Mouse (Mus musculus) embryonic facial prominence, embryonic 14.5 days (tissue): ENCODE data around the gene Nr1i3. TPM values are rescaled to one million over a fixed set of nuclear protein-coding genes. Genes with fewer than 3 reads are reported as not detected.

Source experiments
- ATAC-seq: fragments of 200-750 bp; cut with Nextera tagmentation; 2 replicates; pipeline ENCODE4 v1.8.0; 2017; ENCODE audit warnings: low read depth, moderate number of reproducible peaks, moderate TSS enrichment
- DNase-seq: peaks from one replicate; pipeline ENCODE4 v3.0.0-alpha.2; 2015; ENCODE audit warnings: low spot score
- H3K27ac ChIP-seq: fragments of 300-500 bp; sonication (generic); replicated peaks from 2 replicates; pipeline ENCODE4 v1.5.1; 2014; ENCODE audit warnings: low read depth, mild to moderate bottlenecking, low read length, moderate library complexity
- H3K27me3 ChIP-seq: fragments of 300-500 bp; sonication (generic); replicated peaks from 2 replicates; pipeline ENCODE4 v1.6.1; 2014; ENCODE audit warnings: low read length; ENCODE audit not compliant: control insufficient read depth, insufficient read depth
- H3K36me3 ChIP-seq: fragments of 300-500 bp; sonication (generic); 2 replicates; pipeline ENCODE4 v1.6.1; 2014; ENCODE audit warnings: low read length, mixed read lengths; ENCODE audit not compliant: control insufficient read depth, insufficient read depth
- H3K4me1 ChIP-seq: fragments of 300-500 bp; sonication (generic); 2 replicates; pipeline ENCODE4 v1.6.1; 2014; ENCODE audit warnings: antibody characterized with exemption, low read length; ENCODE audit not compliant: control insufficient read depth, insufficient read depth
- H3K4me2 ChIP-seq: fragments of 300-500 bp; sonication (generic); 2 replicates; pipeline ENCODE4 v1.6.1; 2014; ENCODE audit warnings: low read depth, mild to moderate bottlenecking, low read length, moderate library complexity, mixed read lengths
- H3K4me3 ChIP-seq: fragments of 300-500 bp; sonication (generic); 2 replicates; pipeline ENCODE4 v1.5.1; 2014; ENCODE audit warnings: low read depth, mild to moderate bottlenecking, low read length
- H3K9ac ChIP-seq: fragments of 300-500 bp; sonication (generic); 2 replicates; pipeline ENCODE4 v1.6.1; 2014; ENCODE audit warnings: low read depth, mild to moderate bottlenecking, low read length, moderate library complexity, mixed read lengths
- H3K9me3 ChIP-seq: fragments of 300-500 bp; sonication (generic); 2 replicates; pipeline ENCODE4 v1.6.1; 2016; ENCODE audit warnings: low read length; ENCODE audit not compliant: control insufficient read depth
- WGBS: fragments of 180-500 bp; shearing (Covaris S2); extraction: QIAGEN DNeasy Blood & Tissue Kit; methylation state at CpG from one replicate; pipeline ENCODE4 v1.1.7; 2014; 5-methylcytosine and 5-hydroxymethylcytosine counted together
- polyA plus RNA-seq: library from polyadenylated mRNA; unstranded; fragments of >200 nt; fragmentation: Nextera tagmentation; extraction: Ambion mirVana; gene quantifications from 2 replicates; pipeline ENCODE4 v1.2.1, GENCODE M21; 2014

The Nr1i3 gene
- polyA plus RNA-seq, 1 experiment from 2014 or later: 0.15 TPM

DNA sequence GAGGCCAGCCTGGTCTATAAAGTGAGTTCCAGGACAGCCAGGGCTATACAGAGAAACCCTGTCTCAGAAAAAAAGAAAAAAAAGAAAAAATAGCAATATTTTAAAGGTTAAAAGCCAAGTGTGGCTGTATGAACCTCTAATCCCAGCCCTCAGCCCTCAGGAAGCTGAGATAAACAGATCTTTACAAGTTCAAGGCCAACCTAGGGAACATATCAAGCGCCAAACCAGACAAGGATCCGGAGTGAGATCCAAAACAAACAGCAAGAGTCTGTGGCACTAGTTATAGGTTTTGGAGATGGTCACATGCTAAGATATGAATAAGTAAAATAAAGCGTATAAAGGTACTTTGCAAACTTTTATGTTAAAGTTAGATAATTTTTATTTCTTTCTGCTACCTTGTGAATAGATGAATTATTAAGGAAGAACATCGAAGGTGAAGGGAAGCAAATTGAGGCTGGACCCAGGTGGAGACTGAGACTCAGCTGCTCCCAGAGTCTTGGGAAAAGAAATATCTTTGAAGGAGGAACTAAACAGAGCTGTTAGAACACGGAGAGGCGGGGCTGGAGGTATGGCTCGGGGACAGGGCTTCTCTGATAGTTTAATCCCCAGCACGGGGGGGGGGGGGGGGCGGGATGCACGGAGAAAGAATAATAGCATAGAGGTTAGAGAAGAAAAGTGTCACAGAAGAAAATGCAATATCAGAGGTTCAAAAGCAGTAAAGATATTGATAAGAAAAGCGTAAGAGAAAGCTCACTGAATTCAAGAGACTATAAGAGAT is 10.1 kb upstream of the Nr1i3 start:
- Histone ChIP-seq H3K4me2 (no peak overlapping the region), H3K27me3 (no peaks in the 10 kb centered on the region; the same call in 1 of the 2 replicates), H3K9ac (no peak overlapping the region), H3K9me3 (no peaks in the 10 kb centered on the region), H3K4me3 (no peak overlapping the region), H3K4me1 (no peaks in the 10 kb centered on the region), H3K27ac (no peak overlapping the region), H3K36me3 (no peaks in the 10 kb centered on the region)
- 53% methylated on average over 10 of the region's 11 CpGs for whole genome bisulfite sequencing
- ATAC-seq (no peak), DNase-seq (no peak)

DNA sequence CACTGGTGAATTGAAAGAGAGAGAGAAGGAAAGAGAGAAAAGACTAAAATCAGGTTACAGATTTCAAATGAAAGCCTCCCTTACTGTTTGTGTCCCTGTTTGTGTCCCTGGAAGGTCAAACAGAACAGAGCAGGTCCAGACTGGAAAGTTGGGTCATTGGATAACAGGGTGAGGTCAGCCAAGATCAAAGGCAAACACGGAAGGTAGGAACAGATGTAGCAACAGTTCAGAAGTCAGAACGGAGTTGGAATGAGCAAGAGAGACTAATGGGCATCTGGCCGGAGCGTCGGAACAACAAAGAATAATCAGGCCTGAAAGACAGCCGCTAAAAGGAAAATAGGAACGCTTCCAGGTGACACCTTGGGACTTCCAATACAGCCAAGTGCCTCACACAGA is 9.5 kb upstream of the Nr1i3 start:
- no peak overlapping the region for H3K27ac ChIP-seq
- DNase-seq (no peak), ATAC-seq (no peak)
- H3K4me1 ChIP-seq: no peaks in the 10 kb centered on the region
- H3K9me3 ChIP-seq: no peaks in the 10 kb centered on the region
- 47% methylated on average over 7 of the region's 7 CpGs for WGBS
- H3K27me3 ChIP-seq: no peaks in the 10 kb centered on the region; the same call in 1 of the 2 replicates
- H3K4me3 ChIP-seq: no peak overlapping the region
- no peaks in the 10 kb centered on the region for H3K36me3 ChIP-seq
- H3K9ac ChIP-seq: no peak overlapping the region
- H3K4me2 ChIP-seq: no peak overlapping the region

DNA sequence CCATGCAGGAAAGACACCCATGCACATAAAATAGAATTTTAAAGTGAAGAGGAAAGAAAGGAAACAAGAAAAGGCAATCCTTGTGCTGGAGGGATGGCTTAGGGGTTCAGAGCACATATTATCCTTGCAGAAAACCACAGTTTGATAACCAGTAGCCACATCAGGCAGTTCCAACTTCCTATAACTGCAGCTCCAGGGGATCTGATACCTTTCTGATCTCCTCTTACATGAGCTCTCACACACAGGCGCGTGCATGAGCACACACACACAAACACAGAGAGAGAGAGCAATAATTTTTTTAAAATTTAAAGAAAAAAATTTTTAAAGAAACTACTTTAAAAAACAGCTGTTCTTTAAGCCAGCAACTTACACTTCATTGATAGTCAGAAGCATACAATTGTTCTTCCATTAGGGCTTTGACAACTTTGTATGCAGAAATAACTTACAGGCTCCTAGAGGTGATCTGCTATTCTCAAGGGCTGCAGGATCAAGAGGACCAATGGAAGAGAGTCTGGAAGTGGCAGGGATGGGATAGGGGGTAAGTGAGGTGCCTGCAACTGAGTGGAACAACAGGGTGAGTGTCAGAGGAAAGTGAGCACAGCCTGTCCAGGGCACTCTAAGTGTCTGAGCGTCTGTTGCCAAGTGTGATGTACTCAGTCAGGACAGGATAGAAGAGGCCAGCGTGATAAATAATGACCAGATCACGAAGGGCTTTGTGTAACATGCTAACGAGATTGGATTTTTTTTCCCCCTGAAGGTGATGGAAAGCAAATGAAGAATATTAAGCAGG is 7.9 kb upstream of the Nr1i3 start:
- H3K9me3 ChIP-seq: no peaks in the 10 kb centered on the region
- H3K9ac ChIP-seq: no peak overlapping the region
- no peaks in the 10 kb centered on the region for H3K4me1 ChIP-seq
- no peak overlapping the region for H3K4me3 ChIP-seq
- H3K36me3 ChIP-seq: no peaks in the 10 kb centered on the region
- ATAC-seq (no peak), DNase-seq (no peak)
- 78% methylated on average over 6 of the region's 6 CpGs for WGBS
- no peak overlapping the region for H3K4me2 ChIP-seq
- no peak overlapping the region for H3K27ac ChIP-seq
- no peaks in the 10 kb centered on the region; the same call in 1 of the 2 replicates for H3K27me3 ChIP-seq

GRCm38 (mm10) chr1:171209409-171209808 is 4.4 kb upstream of the Nr1i3 start:
- 9% methylated on average over 4 of the region's 4 CpGs for WGBS
- H3K4me1 ChIP-seq: no peaks in the 10 kb centered on the region
- DNase-seq: no peak
- H3K27ac ChIP-seq: no peak overlapping the region
- H3K4me2 ChIP-seq: no peak overlapping the region
- peak; percentile 62; the same call in 1 of the 2 replicates for ATAC-seq
- H3K36me3 ChIP-seq: no peaks in the 10 kb centered on the region
- H3K9me3 ChIP-seq: no peaks in the 10 kb centered on the region
- H3K27me3 ChIP-seq: no peaks in the 10 kb centered on the region; the same call in 1 of the 2 replicates
- no peak overlapping the region for H3K4me3 ChIP-seq
- no peak overlapping the region for H3K9ac ChIP-seq

GRCm38 (mm10) chr1:171212854-171213253 is 916 bp upstream of the Nr1i3 start:
- DNase-seq: no peak
- Histone ChIP-seq H3K4me3 (no peak overlapping the region), H3K9ac (no peak overlapping the region), H3K27me3 (no peaks in the 10 kb centered on the region), H3K4me1 (no peaks in the 10 kb centered on the region), H3K27ac (no peak overlapping the region), H3K36me3 (peaks cover 3% of the 10 kb centered on the region; the same call in 1 of the 2 replicates), H3K4me2 (no peak overlapping the region), H3K9me3 (no peaks in the 10 kb centered on the region)
- 40% methylated on average over 3 of the region's 3 CpGs for WGBS
- ATAC-seq: no peak

DNA sequence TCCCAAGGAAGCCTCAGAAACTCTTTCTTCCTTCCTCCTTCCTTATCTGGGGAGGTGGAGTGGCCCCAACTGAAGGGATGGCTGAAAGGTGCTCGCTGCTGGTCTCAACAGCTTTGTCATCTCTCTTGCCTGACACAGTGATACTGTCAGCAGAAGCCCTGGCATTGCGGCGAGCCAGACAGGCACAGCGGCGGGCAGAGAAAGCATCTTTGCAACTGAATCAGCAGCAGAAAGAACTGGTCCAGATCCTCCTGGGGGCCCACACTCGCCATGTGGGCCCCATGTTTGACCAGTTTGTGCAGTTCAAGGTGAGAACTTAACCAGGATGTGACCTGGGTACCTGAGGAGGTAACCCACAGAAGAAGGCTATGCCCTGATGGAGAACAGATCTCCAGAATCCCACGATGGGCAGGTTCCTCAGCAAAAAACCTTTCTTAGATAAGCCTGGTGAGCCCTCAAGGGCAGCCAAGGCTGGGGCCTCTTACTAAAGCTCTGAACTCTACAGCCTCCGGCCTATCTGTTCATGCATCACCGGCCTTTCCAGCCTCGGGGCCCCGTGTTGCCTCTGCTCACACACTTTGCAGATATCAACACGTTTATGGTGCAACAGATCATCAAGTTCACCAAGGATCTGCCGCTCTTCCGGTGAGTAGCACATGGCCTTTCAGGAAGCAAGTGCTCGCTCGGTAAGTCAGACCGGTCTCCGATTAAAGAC is 2.6 kb downstream of the Nr1i3 start:
- 0 out of 2 replicates have a peak, but pooled peaks cover 5% of the 10 kb centered on the region for H3K4me1 ChIP-seq
- no peak overlapping the region for H3K4me2 ChIP-seq
- H3K4me3 ChIP-seq: no peak overlapping the region
- DNase-seq (no peak), ATAC-seq (no peak)
- WGBS: 85% methylated on average over 18 of the region's 18 CpGs
- no peak overlapping the region for H3K27ac ChIP-seq
- peaks cover 18% of the 10 kb centered on the region for H3K36me3 ChIP-seq
- no peaks in the 10 kb centered on the region for H3K27me3 ChIP-seq
- H3K9ac ChIP-seq: no peak overlapping the region
- H3K9me3 ChIP-seq: no peaks in the 10 kb centered on the region

GRCm38 (mm10) chr1:171220871-171221270 is 7.1 kb downstream of the Nr1i3 start:
- Histone ChIP-seq H3K9ac (no peak overlapping the region), H3K4me3 (peak overlapping the region; percentile 52; the same call in 1 of the 2 replicates), H3K9me3 (no peaks in the 10 kb centered on the region), H3K27me3 (no peaks in the 10 kb centered on the region), H3K27ac (no peak overlapping the region), H3K36me3 (peaks cover 18% of the 10 kb centered on the region), H3K4me1 (0 out of 2 replicates have a peak, but pooled peaks cover 8% of the 10 kb centered on the region), H3K4me2 (peak overlapping the region; percentile 84)
- DNase-seq (peak; percentile 88), ATAC-seq (peak; percentile 19; the same call in 1 of the 2 replicates)
- 6% methylated on average over 10 of the region's 10 CpGs for WGBS
